Mouse (Mus musculus) kidney, embryonic 14.5 days (tissue): ENCODE measurements at regions not wholly inside any gene's neighbourhood (a gene's known extent, or its start where the extent isn't known, plus 50 kb on each side); places are given as distances from the start of the nearest gene placed in this dataset.

Source experiments
- ATAC-seq: fragments of 200-750 bp; cut with Nextera tagmentation; 2 replicates; pipeline ENCODE4 v1.8.0; 2017; ENCODE audit warnings: moderate number of reproducible peaks, mild to moderate bottlenecking, moderate TSS enrichment, moderate library complexity; ENCODE audit not compliant: low FRiP score, low TSS enrichment
- H3K27ac ChIP-seq: fragments of 300-500 bp; sonication (generic); 2 replicates; pipeline ENCODE4 v1.5.1; 2014; ENCODE audit warnings: low read depth, mild to moderate bottlenecking, low read length, moderate library complexity, mixed read lengths
- H3K27me3 ChIP-seq: fragments of 300-500 bp; sonication (generic); 2 replicates; pipeline ENCODE4 v1.6.1; 2014; ENCODE audit warnings: mild to moderate bottlenecking, low read length; ENCODE audit not compliant: control insufficient read depth, insufficient read depth
- H3K36me3 ChIP-seq: fragments of 300-500 bp; sonication (generic); 2 replicates; pipeline ENCODE4 v1.6.1; 2014; ENCODE audit warnings: low read length, mixed read lengths; ENCODE audit not compliant: control insufficient read depth, insufficient read depth
- H3K4me1 ChIP-seq: fragments of 300-500 bp; sonication (generic); 2 replicates; pipeline ENCODE4 v1.6.1; 2014; ENCODE audit warnings: low read length, mixed read lengths; ENCODE audit not compliant: control insufficient read depth, insufficient read depth
- H3K4me2 ChIP-seq: fragments of 300-500 bp; sonication (generic); replicated peaks from 2 replicates; pipeline ENCODE4 v1.6.1; 2014; ENCODE audit warnings: low read depth, mild to moderate bottlenecking, low read length
- H3K4me3 ChIP-seq: fragments of 300-500 bp; sonication (generic); 2 replicates; pipeline ENCODE4 v1.5.1; 2014; ENCODE audit warnings: mild to moderate bottlenecking, low read length
- H3K9ac ChIP-seq: fragments of 300-500 bp; sonication (generic); 2 replicates; pipeline ENCODE4 v1.6.1; 2014; ENCODE audit warnings: low read depth, mild to moderate bottlenecking, low read length, moderate library complexity
- H3K9me3 ChIP-seq: fragments of 300-500 bp; sonication (generic); 2 replicates; pipeline ENCODE4 v1.6.1; 2016; ENCODE audit warnings: low read length; ENCODE audit not compliant: control insufficient read depth
- WGBS: fragments of 180-500 bp; shearing (Covaris S2); extraction: QIAGEN DNeasy Blood & Tissue Kit; methylation state at CpG from one replicate; pipeline ENCODE4 v1.1.7; 2014; 5-methylcytosine and 5-hydroxymethylcytosine counted together

DNA sequence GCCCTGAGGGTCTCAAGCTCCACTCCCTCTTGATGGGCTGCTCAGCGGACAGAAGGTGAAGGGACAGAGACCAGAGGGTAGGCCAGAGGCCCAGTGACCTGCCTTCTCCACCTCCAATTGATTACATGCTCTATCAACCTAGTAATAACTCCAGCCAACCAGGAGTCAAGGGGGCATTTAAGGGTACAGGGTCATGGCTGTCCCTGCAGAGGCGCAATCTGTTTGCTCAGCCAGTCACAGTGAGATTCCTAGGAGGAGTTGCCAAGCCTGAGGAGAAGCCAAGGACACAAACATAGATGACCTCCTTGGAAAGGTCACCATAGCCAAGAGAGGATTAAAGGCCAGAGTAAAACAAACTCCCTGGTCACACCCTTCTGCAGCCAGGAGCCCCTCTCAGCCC, 181.3 kb upstream of the Cdh4 start:
- Histone ChIP-seq H3K9ac (no peak overlapping the region), H3K36me3 (no peaks in the 10 kb centered on the region), H3K4me1 (0 out of 2 replicates have a peak, but pooled peaks cover 5% of the 10 kb centered on the region), H3K9me3 (no peaks in the 10 kb centered on the region), H3K27ac (no peak overlapping the region), H3K27me3 (no peaks in the 10 kb centered on the region), H3K4me3 (no peak overlapping the region), H3K4me2 (no peak overlapping the region)
- ATAC-seq: no peak
- WGBS: 48% methylated on average over 2 of the region's 2 CpGs

GRCm38 (mm10) chr2:179263888-179264287, 178.3 kb upstream of the Cdh4 start:
- H3K36me3 ChIP-seq: no peaks in the 10 kb centered on the region
- H3K9me3 ChIP-seq: no peaks in the 10 kb centered on the region
- H3K9ac ChIP-seq: no peak overlapping the region
- H3K4me3 ChIP-seq: no peak overlapping the region
- H3K4me1 ChIP-seq: 0 out of 2 replicates have a peak, but pooled peaks cover 5% of the 10 kb centered on the region
- peak; percentile 87 for ATAC-seq
- no peak overlapping the region for H3K4me2 ChIP-seq
- no peak overlapping the region for H3K27ac ChIP-seq
- 41% methylated on average over 4 of the region's 4 CpGs for WGBS
- H3K27me3 ChIP-seq: no peaks in the 10 kb centered on the region

- H3K4me1 ChIP-seq: 0 out of 2 replicates have a peak, but pooled peaks cover 5% of the 10 kb centered on the region
- H3K9me3 ChIP-seq: no peaks in the 10 kb centered on the region
- no peak overlapping the region for H3K9ac ChIP-seq
- 70% methylated on average over 5 of the region's 5 CpGs for WGBS
- no peak overlapping the region for H3K4me2 ChIP-seq
- no peaks in the 10 kb centered on the region for H3K36me3 ChIP-seq
- H3K27me3 ChIP-seq: no peaks in the 10 kb centered on the region
- ATAC-seq: no peak
- no peak overlapping the region for H3K27ac ChIP-seq
- no peak overlapping the region for H3K4me3 ChIP-seq
Measured at GRCm38 (mm10) chr2:179265436-179265835, 176.8 kb upstream of the Cdh4 start.

- Histone ChIP-seq H3K36me3 (no peaks in the 10 kb centered on the region), H3K4me1 (no peaks in the 10 kb centered on the region), H3K9ac (no peak overlapping the region), H3K4me3 (no peak overlapping the region), H3K27ac (no peak overlapping the region), H3K9me3 (no peaks in the 10 kb centered on the region), H3K27me3 (no peaks in the 10 kb centered on the region), H3K4me2 (no peak overlapping the region)
- no peak for ATAC-seq
- 91% methylated on average over 15 of the region's 15 CpGs for WGBS
Measured at GRCm38 (mm10) chr2:179277204-179277886, 164.9 kb upstream of the Cdh4 start.

GRCm38 (mm10) chr2:179277887-179278282, 164.3 kb upstream of the Cdh4 start:
- Histone ChIP-seq H3K27me3 (no peaks in the 10 kb centered on the region), H3K4me2 (no peak overlapping the region), H3K4me1 (no peaks in the 10 kb centered on the region), H3K9me3 (no peaks in the 10 kb centered on the region), H3K9ac (no peak overlapping the region), H3K36me3 (no peaks in the 10 kb centered on the region), H3K27ac (no peak overlapping the region), H3K4me3 (no peak overlapping the region)
- ATAC-seq: no peak
- WGBS: 84% methylated on average over 4 of the region's 4 CpGs

DNA sequence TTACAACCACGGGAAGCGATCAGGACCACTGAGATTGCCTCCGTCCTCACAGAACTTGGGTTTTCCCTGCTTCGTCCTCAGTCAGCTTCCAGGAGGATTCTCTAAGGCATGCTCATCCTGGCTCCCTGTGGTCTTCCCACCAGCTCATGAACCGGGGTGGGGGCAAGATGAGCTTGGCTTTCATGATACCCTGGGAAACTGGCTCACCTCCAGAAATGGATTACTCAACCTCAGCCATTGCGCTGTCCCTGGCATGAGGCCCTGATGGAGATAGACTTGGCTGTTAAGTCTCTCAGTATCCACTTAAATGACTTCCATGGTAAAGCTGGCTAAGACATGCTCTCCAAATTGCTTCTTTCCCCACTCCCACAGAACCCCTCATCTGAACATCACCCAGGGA, 160.0 kb upstream of the Cdh4 start:
- no peak for ATAC-seq
- no peaks in the 10 kb centered on the region for H3K36me3 ChIP-seq
- H3K4me2 ChIP-seq: no peak overlapping the region
- H3K27me3 ChIP-seq: no peaks in the 10 kb centered on the region
- no peak overlapping the region for H3K9ac ChIP-seq
- no peak overlapping the region for H3K4me3 ChIP-seq
- H3K4me1 ChIP-seq: no peaks in the 10 kb centered on the region
- WGBS: 94% methylated on average over 6 of the region's 6 CpGs
- no peak overlapping the region for H3K27ac ChIP-seq
- H3K9me3 ChIP-seq: no peaks in the 10 kb centered on the region

DNA sequence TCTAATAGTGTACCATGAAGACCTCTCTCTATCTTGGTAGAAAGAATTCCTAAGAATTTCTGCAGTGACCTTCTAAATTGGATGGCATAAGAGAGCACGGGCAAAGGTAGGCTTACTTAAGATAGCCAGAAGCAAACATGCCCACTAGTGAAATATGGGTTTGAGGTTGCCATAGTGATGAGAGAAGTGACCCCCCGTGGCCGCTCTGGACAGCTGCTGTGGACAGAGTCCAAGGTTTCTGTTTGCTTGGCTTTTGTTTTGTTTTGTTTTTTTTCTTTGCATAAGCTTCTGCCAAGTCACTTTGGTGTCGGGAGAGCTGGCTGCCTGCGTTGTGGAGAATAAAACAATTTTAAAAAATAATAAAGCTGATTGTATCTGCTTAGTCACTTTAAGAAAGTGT, 151.8 kb upstream of the Cdh4 start:
- no peaks in the 10 kb centered on the region for H3K36me3 ChIP-seq
- ATAC-seq: no peak
- no peak overlapping the region for H3K4me2 ChIP-seq
- H3K9ac ChIP-seq: no peak overlapping the region
- H3K4me1 ChIP-seq: no peaks in the 10 kb centered on the region
- WGBS: 47% methylated on average over 5 of the region's 5 CpGs
- no peak overlapping the region for H3K27ac ChIP-seq
- H3K9me3 ChIP-seq: no peaks in the 10 kb centered on the region
- H3K4me3 ChIP-seq: no peak overlapping the region
- no peaks in the 10 kb centered on the region for H3K27me3 ChIP-seq

- no peak for ATAC-seq
- no peaks in the 10 kb centered on the region for H3K9me3 ChIP-seq
- WGBS: 89% methylated on average over 1 of the region's 1 CpGs
Measured at GRCm38 (mm10) chr2:179291046-179291563, 151.1 kb upstream of the Cdh4 start.

DNA sequence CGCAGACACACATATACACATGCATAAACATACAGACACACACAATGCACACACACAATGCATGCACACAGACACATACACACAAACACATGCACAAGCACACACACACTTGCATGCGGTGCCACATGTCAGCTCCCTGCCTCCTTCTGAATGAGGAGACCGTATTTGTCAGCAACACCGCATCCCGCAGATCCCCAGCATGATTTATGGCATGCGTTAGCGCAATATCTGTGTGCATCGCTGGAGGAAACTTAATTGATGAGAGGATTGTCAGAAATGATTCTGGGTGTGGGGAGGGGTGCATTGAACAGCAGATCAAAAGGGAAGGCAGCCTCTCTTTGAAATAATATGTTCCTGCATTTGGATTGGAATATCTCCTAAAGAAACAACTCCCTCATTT, 150.3 kb upstream of the Cdh4 start:
- Histone ChIP-seq H3K4me2 (no peak overlapping the region), H3K27me3 (no peaks in the 10 kb centered on the region), H3K4me3 (no peak overlapping the region), H3K9me3 (no peaks in the 10 kb centered on the region), H3K4me1 (no peaks in the 10 kb centered on the region), H3K36me3 (no peaks in the 10 kb centered on the region), H3K27ac (no peak overlapping the region), H3K9ac (no peak overlapping the region)
- WGBS: 69% methylated on average over 8 of the region's 8 CpGs
- no peak for ATAC-seq

More at GRCm38 (mm10) chr2:179291046-179291563, 151.1 kb upstream of the Cdh4 start:
- Histone ChIP-seq H3K27me3 (no peaks in the 10 kb centered on the region), H3K4me2 (no peak overlapping the region), H3K4me3 (no peak overlapping the region), H3K36me3 (no peaks in the 10 kb centered on the region), H3K9ac (no peak overlapping the region; the same call in 1 of the 2 replicates), H3K4me1 (no peaks in the 10 kb centered on the region), H3K27ac (no peak overlapping the region)
